Mouse (Mus musculus): ENCODE results near the gene Gm49405. TPM values are rescaled to one million over a fixed set of nuclear protein-coding genes. Genes with fewer than 3 reads are reported as not detected.
A peak's percentile ranks its signal among the peaks of the same experiment; 100 is the strongest.

Gm49405 gene
- total RNA-seq, 1 experiment from 2014 or later = 0.89 TPM

DNA sequence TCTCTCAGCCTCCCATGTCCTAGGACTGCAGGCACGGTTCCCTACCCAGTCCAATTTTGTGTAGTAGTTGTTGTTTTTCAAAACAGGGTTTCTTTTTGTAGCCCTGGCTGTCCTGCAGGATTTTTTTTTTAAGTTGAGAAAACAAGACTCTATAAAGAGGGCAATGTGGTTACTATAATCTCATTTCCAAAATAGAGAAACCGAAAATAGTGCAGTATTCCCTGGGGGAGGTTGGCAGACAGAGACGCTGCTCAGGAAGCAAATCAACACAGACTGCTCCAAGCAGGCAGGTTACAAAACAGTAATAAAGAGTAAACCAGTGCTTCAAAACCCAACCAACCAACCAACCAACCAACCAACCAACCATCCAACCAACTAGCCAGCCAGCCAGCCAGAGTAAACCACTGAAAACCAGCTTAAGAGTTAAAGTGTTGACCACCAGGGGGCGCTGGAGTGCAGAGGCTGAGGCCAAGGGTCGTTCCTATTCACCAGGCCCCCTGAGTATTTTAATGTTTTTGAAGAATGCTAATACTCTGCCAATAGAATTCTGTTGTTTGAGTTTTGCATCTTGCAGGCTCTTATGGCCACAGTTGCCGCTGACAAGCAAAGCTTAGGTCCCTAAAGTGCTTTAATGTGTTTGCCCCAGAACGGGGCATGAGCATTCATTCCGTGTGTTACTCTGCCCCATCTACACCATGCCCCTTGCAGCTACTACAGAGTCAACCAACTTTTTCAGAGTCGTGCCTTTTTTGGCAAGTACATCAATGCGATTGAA is 51.5 kb downstream of the Gm49405 start:
- peak; percentile 84 for DNase-seq

DNA sequence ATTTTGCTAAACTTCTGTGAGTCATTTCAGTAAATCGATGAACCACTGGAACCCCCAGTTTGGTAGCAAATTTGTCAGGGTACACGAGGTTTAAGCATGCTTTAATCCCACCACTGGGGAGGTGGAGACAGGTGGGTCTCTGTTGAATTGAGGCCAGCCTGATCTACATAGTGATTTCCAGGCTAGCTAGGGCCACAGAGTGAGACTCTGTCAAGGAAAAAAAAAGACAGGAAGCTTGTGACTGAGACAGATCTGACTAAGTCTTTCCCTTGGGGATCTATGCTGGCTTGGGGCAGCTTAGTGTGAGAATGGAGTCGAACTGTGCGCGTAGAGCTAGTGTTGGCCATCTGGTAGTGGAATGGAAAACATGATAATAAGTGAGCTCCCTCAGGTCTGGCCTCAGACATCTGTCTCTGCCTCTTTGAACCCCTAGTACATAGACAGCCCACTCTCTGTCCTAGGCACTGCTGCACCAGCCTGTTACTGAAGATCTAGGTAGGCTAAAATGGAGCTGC is 52.1 kb downstream of the Gm49405 start:
- peak; percentile 3 for DNase-seq

DNA sequence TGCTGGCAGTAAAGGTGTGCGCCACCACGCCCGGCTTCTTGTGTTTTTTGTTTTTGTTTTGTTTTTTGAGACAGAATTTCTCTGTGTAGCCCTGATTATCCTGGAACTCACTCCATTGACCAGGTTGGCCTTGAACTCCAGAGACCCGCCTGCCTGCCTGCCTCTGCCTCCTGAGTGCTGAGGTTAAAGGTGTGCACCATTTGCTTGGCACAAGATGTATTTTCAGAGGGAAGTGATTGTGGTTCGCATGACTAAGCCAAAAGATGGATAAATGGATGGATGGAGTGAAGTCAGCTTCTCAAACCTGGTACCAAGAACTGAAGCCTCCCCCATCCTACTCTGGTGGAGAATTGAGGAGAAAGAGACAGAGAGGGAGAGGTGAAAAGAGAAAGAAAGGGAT is 54.2 kb downstream of the Gm49405 start:
- no peak for DNase-seq

Other genes with a start within 250 kb of the Gm49405 start
- 63.2 and 63.9 TPM in 2 replicates for gene Kmt5b, start 233.2 kb upstream of the Gm49405 start, total RNA-seq (2021)
- 52.0 and 82.2 TPM in 2 replicates for gene Chka, start 148.9 kb upstream of the Gm49405 start, total RNA-seq (2021)
- gene Tcirg1, start 93.5 kb upstream of the Gm49405 start, total RNA-seq (2021) = 44.3 and 48.8 TPM in 2 replicates
- gene Ndufs8, start 87.9 kb upstream of the Gm49405 start, total RNA-seq (2021) = 440 and 447 TPM in 2 replicates
- 57.8 and 73.4 TPM in 2 replicates for gene Aldh3b1, start 70.8 kb upstream of the Gm49405 start, total RNA-seq (2021)
- 35.4 and 48.9 TPM in 2 replicates for gene Unc93b1, start 65.4 kb upstream of the Gm49405 start, total RNA-seq (2021)
- 0.41 and 0.44 TPM in 2 replicates for gene Aldh3b3, start 42.0 kb upstream of the Gm49405 start, total RNA-seq (2021)
- gene Aldh3b2, start 28.3 kb upstream of the Gm49405 start, total RNA-seq (2021) = 7.6 and 11.6 TPM in 2 replicates
- gene Acy3, start 14.1 kb upstream of the Gm49405 start, total RNA-seq (2021) = 25.7 and 31.1 TPM in 2 replicates
- not detected in 2 replicates for gene Tbx10, start 7.9 kb upstream of the Gm49405 start, total RNA-seq (2021)
- 41.1 and 49.2 TPM in 2 replicates for gene Nudt8, start within 50 bp of the Gm49405 start, total RNA-seq (2021)
- 1.6 and 2.8 TPM in 2 replicates for gene Doc2g, start 2.7 kb downstream of the Gm49405 start, total RNA-seq (2021)
- 604 and 685 TPM in 2 replicates for gene Ndufv1, start 12.2 kb downstream of the Gm49405 start, total RNA-seq (2021)
- gene Gstp1, start 37.4 kb downstream of the Gm49405 start, total RNA-seq (2021) = 289 and 329 TPM in 2 replicates
- gene Gstp2, start 45.4 kb downstream of the Gm49405 start, total RNA-seq (2021) = 62.4 and 76.7 TPM in 2 replicates
- gene Gstp3, start 58.9 kb downstream of the Gm49405 start, total RNA-seq (2021) = 4.5 and 58.0 TPM in 2 replicates
- gene Cabp2, start 81.0 kb downstream of the Gm49405 start, total RNA-seq (2021) = not detected in 2 replicates
- gene Cdk2ap2, start 96.6 kb downstream of the Gm49405 start, total RNA-seq (2021) = 78.4 and 97.1 TPM in 2 replicates
- 95.1 and 116 TPM in 2 replicates for gene Pitpnm1, start 99.4 kb downstream of the Gm49405 start, total RNA-seq (2021)
- gene Aip, start 125.2 kb downstream of the Gm49405 start, total RNA-seq (2021) = 81.3 and 94.1 TPM in 2 replicates
- gene Gpr152, start 139.2 kb downstream of the Gm49405 start, total RNA-seq (2021) = 0.08 TPM in 1 of 2 replicates, not detected in the other
- gene Cabp4, start 143.4 kb downstream of the Gm49405 start, total RNA-seq (2021) = 1.7 and 2.4 TPM in 2 replicates
- 183 and 193 TPM in 2 replicates for gene Coro1b, start 148.0 kb downstream of the Gm49405 start, total RNA-seq (2021)
- 4.4 and 27.5 TPM in 2 replicates for gene Ptprcap, start 153.0 kb downstream of the Gm49405 start, total RNA-seq (2021)
- gene Rps6kb2, start 162.7 kb downstream of the Gm49405 start, total RNA-seq (2021) = 29.1 and 34.4 TPM in 2 replicates
- gene Carns1, start 174.9 kb downstream of the Gm49405 start, total RNA-seq (2021) = 2.6 and 4.1 TPM in 2 replicates
- 1.9 and 15.1 TPM in 2 replicates for gene Tbc1d10c, start 190.7 kb downstream of the Gm49405 start, total RNA-seq (2021)
- gene Ppp1ca, start 191.4 kb downstream of the Gm49405 start, total RNA-seq (2021) = 369 and 402 TPM in 2 replicates
- 8.2 and 10.7 TPM in 2 replicates for gene Rad9a, start 201.0 kb downstream of the Gm49405 start, total RNA-seq (2021)
- gene Clcf1, start 213.6 kb downstream of the Gm49405 start, total RNA-seq (2021) = 10.8 and 16.3 TPM in 2 replicates
- not detected in 2 replicates for gene AC109138.7, start 213.7 kb downstream of the Gm49405 start, total RNA-seq (2021)
- 43.3 and 57.9 TPM in 2 replicates for gene Pold4, start 231.3 kb downstream of the Gm49405 start, total RNA-seq (2021)

Measured in adrenal gland, postnatal 14 days (tissue).